11 mouse cellular contexts compared by ENCODE assay signal in genomic region chr8:120847735-120848134, GRCm38 (mm10).
DNase-seq lines count a peak whose midpoint lies in the region; ATAC-seq lines count a peak whose summit lies in the region.
"Had no signal": no experiment of that assay in that cellular context is flagged by ENCODE, and none has a peak within 500 bp of the region (broad histone marks: within the 10 kb centered on the region; RNA-seq: fewer than 3 reads in every experiment).

No protein-coding gene starts in this region.

- no peak overlapping the region for H3K27ac ChIP-seq in forebrain, embryonic 13.5 days
- no peak overlapping the region for H3K27ac ChIP-seq in forebrain, embryonic 11.5 days (ENCODE audit: low read depth, low read length)
- H3K27ac ChIP-seq in midbrain, embryonic 11.5 days (ENCODE audit: low read depth, low read length) = no peak overlapping the region
- no peak overlapping the region for H3K27ac ChIP-seq in midbrain, embryonic 15.5 days
- H3K27ac ChIP-seq in limb, embryonic 12.5 days = no peak overlapping the region
- no peak overlapping the region for H3K27ac ChIP-seq in stomach, embryonic 16.5 days (ENCODE audit: low read length)
- H3K27ac ChIP-seq: layer of hippocampus, adult 2 months; liver, embryonic 14.5 days had no signal

- no peak overlapping the region for H3K9ac ChIP-seq in forebrain, embryonic 13.5 days
- no peak overlapping the region for H3K9ac ChIP-seq in forebrain, embryonic 11.5 days (ENCODE audit: low read length)
- H3K9ac ChIP-seq in midbrain, embryonic 11.5 days (ENCODE audit: low read length) = no peak overlapping the region
- H3K9ac ChIP-seq in midbrain, embryonic 15.5 days = no peak overlapping the region
- H3K9ac ChIP-seq in limb, embryonic 12.5 days (replicated peaks) = no peak overlapping the region; the same call in 1 of the 2 replicates
- H3K9ac ChIP-seq in stomach, embryonic 16.5 days (ENCODE audit: low read length) = 0 out of 2 replicates have a peak overlapping the region, but pooled peaks have one; percentile 3
- H3K9ac ChIP-seq: liver, embryonic 14.5 days had no signal

- peak overlapping the region; percentile 4; the same call in 1 of the 2 replicates for H3K4me2 ChIP-seq in forebrain, embryonic 13.5 days
- H3K4me2 ChIP-seq in forebrain, embryonic 11.5 days (ENCODE audit: low read depth, low read length, severe bottlenecking) = no peak overlapping the region
- no peak overlapping the region for H3K4me2 ChIP-seq in midbrain, embryonic 11.5 days
- H3K4me2 ChIP-seq in midbrain, embryonic 15.5 days = no peak overlapping the region
- H3K4me2 ChIP-seq in limb, embryonic 12.5 days = peak overlapping the region; percentile 38
- H3K4me2 ChIP-seq in stomach, embryonic 16.5 days (ENCODE audit: low read depth, low read length) = 0 out of 2 replicates have a peak overlapping the region, but pooled peaks have one; percentile 19

- peaks cover 14% of the 10 kb centered on the region for H3K4me1 ChIP-seq in forebrain, embryonic 13.5 days
- H3K4me1 ChIP-seq in forebrain, embryonic 11.5 days (replicated peaks; ENCODE audit: control insufficient read depth, insufficient read depth, low read length) = no peaks in the 10 kb centered on the region; the same call in 1 of the 2 replicates
- no peaks in the 10 kb centered on the region for H3K4me1 ChIP-seq in midbrain, embryonic 11.5 days (ENCODE audit: control insufficient read depth, insufficient read depth, low read length)
- H3K4me1 ChIP-seq in midbrain, embryonic 15.5 days = peaks cover 8% of the 10 kb centered on the region; the same call in 1 of the 2 replicates
- H3K4me1 ChIP-seq in limb, embryonic 12.5 days (replicated peaks) = peaks cover 37% of the 10 kb centered on the region
- peaks cover 16% of the 10 kb centered on the region for H3K4me1 ChIP-seq in stomach, embryonic 16.5 days (ENCODE audit: control insufficient read depth, insufficient read depth, low read length)
- H3K4me1 ChIP-seq: megakaryocyte, embryonic 14.5 days had no signal

- no peak for DNase-seq in forebrain, embryonic 11.5 days (ENCODE audit: low spot score)
- peak; percentile 84 for DNase-seq in midbrain, embryonic 11.5 days (ENCODE audit: low spot score, missing footprints)
- no peak for DNase-seq in urinary bladder, postnatal 36 days (ENCODE audit: low spot score in 2 of 2)
- DNase-seq in layer of hippocampus, postnatal 36 days = no peak

- peaks cover 43% of the 10 kb centered on the region for H3K27me3 ChIP-seq in forebrain, embryonic 13.5 days
- H3K27me3 ChIP-seq in forebrain, embryonic 11.5 days (ENCODE audit: control insufficient read depth, insufficient read depth, low read length) = no peaks in the 10 kb centered on the region
- no peaks in the 10 kb centered on the region for H3K27me3 ChIP-seq in midbrain, embryonic 11.5 days (ENCODE audit: control insufficient read depth, insufficient read depth, low read length)
- H3K27me3 ChIP-seq in midbrain, embryonic 15.5 days (replicated peaks) = no peaks in the 10 kb centered on the region
- peaks cover 64% of the 10 kb centered on the region for H3K27me3 ChIP-seq in limb, embryonic 12.5 days
- no peaks in the 10 kb centered on the region for H3K27me3 ChIP-seq in stomach, embryonic 16.5 days (ENCODE audit: control insufficient read depth, insufficient read depth, low read length)

- H3K4me3 ChIP-seq in forebrain, embryonic 13.5 days = no peak overlapping the region
- H3K4me3 ChIP-seq in forebrain, embryonic 11.5 days (ENCODE audit: low read depth, low read length) = no peak overlapping the region
- H3K4me3 ChIP-seq in midbrain, embryonic 11.5 days (ENCODE audit: low read depth, low read length) = no peak overlapping the region
- no peak overlapping the region for H3K4me3 ChIP-seq in midbrain, embryonic 15.5 days
- H3K4me3 ChIP-seq in limb, embryonic 12.5 days (replicated peaks) = no peak overlapping the region
- H3K4me3 ChIP-seq in stomach, embryonic 16.5 days (replicated peaks; ENCODE audit: low read length) = no peak overlapping the region
- H3K4me3 ChIP-seq: layer of hippocampus, adult 2 months; megakaryocyte, embryonic 14.5 days had no signal

- WGBS in forebrain, embryonic 13.5 days = 8% methylated on average over 13 of the region's 14 CpGs
- 19% methylated on average over 13 of the region's 14 CpGs for WGBS in forebrain, embryonic 11.5 days
- 16% methylated on average over 13 of the region's 14 CpGs for WGBS in midbrain, embryonic 11.5 days
- WGBS in midbrain, embryonic 15.5 days = 9% methylated on average over 13 of the region's 14 CpGs
- WGBS in limb, embryonic 12.5 days = 4% methylated on average over 13 of the region's 14 CpGs
- WGBS in stomach, embryonic 16.5 days = 8% methylated on average over 14 of the region's 14 CpGs

- no peaks in the 10 kb centered on the region for H3K9me3 ChIP-seq in forebrain, embryonic 13.5 days (replicated peaks)
- no peaks in the 10 kb centered on the region for H3K9me3 ChIP-seq in forebrain, embryonic 11.5 days (ENCODE audit: control insufficient read depth, low read length)
- no peaks in the 10 kb centered on the region for H3K9me3 ChIP-seq in midbrain, embryonic 11.5 days (ENCODE audit: control insufficient read depth, low read length)
- no peaks in the 10 kb centered on the region for H3K9me3 ChIP-seq in midbrain, embryonic 15.5 days
- peaks cover 3% of the 10 kb centered on the region; the same call in 1 of the 2 replicates for H3K9me3 ChIP-seq in limb, embryonic 12.5 days
- H3K9me3 ChIP-seq in stomach, embryonic 16.5 days (replicated peaks; ENCODE audit: control insufficient read depth, low read length) = no peaks in the 10 kb centered on the region

- no peak for ATAC-seq in forebrain, embryonic 13.5 days
- no peak for ATAC-seq in forebrain, embryonic 11.5 days (replicated peaks; ENCODE audit: low FRiP score)
- ATAC-seq in midbrain, embryonic 11.5 days (ENCODE audit: low FRiP score) = no peak
- ATAC-seq in midbrain, embryonic 15.5 days (replicated peaks) = no peak
- no peak for ATAC-seq in limb, embryonic 12.5 days (ENCODE audit: insufficient number of reproducible peaks, insufficient read depth, low FRiP score, low TSS enrichment, low read depth)
- ATAC-seq in stomach, embryonic 16.5 days (ENCODE audit: insufficient read depth, low FRiP score) = no peak

- no peaks in the 10 kb centered on the region for H3K36me3 ChIP-seq in forebrain, embryonic 13.5 days (ENCODE audit: poor library complexity, severe bottlenecking)
- H3K36me3 ChIP-seq in forebrain, embryonic 11.5 days (ENCODE audit: control insufficient read depth, insufficient read depth, low read length) = no peaks in the 10 kb centered on the region
- no peaks in the 10 kb centered on the region for H3K36me3 ChIP-seq in midbrain, embryonic 11.5 days (ENCODE audit: control insufficient read depth, insufficient read depth, low read length)
- H3K36me3 ChIP-seq in midbrain, embryonic 15.5 days (replicated peaks) = no peaks in the 10 kb centered on the region
- H3K36me3 ChIP-seq in limb, embryonic 12.5 days = no peaks in the 10 kb centered on the region
- H3K36me3 ChIP-seq in stomach, embryonic 16.5 days (ENCODE audit: control insufficient read depth, insufficient read depth, low read length) = no peaks in the 10 kb centered on the region

Comparison
In these comparisons a context has a peak if more than half of its experiments do, and no peak if none do; other contexts are left out.
1. H3K4me2 ChIP-seq: peak in forebrain, embryonic 13.5 days (single experiment), limb, embryonic 12.5 days (single experiment) and stomach, embryonic 16.5 days (single experiment); none in forebrain, embryonic 11.5 days (single experiment), midbrain, embryonic 11.5 days (single experiment) and midbrain, embryonic 15.5 days (single experiment).